Mouse (Mus musculus): Measurements from ENCODE around the gene Nit2. TPM values are rescaled to one million over a fixed set of nuclear protein-coding genes. Genes with fewer than 3 reads are reported as not detected.
"Not testable (repeated sequence)": the region's sequence is repeated elsewhere in the genome, so short reads cannot be mapped to it uniquely, and the experiment has no call there.

Nit2 gene
- polyA plus RNA-seq, 1 experiment from 2014 or later: 45.8 TPM

DNA sequence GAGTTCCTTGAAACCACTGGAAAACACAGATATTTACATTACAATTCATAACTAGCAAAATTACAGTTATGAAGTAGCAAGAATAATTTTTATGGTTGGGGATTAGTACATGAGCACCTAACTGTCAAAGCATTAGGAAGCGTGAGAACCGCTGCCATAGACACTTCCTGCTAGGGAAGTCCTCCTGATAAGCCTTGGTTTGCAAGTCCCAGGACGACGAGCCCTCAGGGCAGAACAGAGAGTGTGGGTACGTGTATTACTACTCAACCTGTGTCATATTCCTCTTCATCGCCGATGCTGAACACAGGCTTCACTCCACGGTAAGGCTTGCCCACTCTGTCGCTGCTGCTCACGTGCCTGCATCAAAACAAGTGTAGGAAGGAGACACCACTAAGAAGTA, 10.5 kb upstream of the Nit2 start:
- Histone ChIP-seq H3K4me3 (no peak overlapping the region), H3K27ac (no peak overlapping the region), H3K4me1 (replicated peaks) (no peaks in the 10 kb centered on the region), H3K36me3 (peaks cover 62% of the 10 kb centered on the region), H3K9me3 (replicated peaks) (no peaks in the 10 kb centered on the region), H3K4me2 (no peak overlapping the region), H3K9ac (no peak overlapping the region), H3K27me3 (no peaks in the 10 kb centered on the region)
- ATAC-seq (replicated peaks; ENCODE audit: insufficient number of reproducible peaks, insufficient read depth, low FRiP score, low read depth): no peak
- WGBS: 74% methylated on average over 10 of the region's 10 CpGs

DNA sequence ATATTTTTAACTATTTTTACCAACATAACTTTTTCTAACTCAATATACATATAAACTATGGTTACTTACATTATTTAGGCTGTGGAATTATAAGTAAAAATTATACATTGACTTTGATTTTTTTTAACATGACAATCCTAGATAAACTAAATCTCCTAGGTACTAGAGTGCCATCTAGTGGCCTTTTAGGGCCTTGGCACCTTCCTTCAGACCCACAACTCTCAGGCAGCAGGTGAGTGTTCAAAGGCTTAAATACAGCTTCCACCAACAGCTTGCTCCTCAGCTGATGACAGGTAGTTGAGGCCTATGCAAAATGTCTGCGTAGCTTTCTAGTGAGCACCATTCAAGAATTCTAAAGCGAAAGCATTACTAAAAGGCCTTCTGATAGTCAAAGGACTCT, 10.1 kb upstream of the Nit2 start:
- peaks cover 62% of the 10 kb centered on the region for H3K36me3 ChIP-seq
- no peak overlapping the region for H3K4me3 ChIP-seq
- H3K4me1 ChIP-seq (replicated peaks): no peaks in the 10 kb centered on the region
- no peak overlapping the region for H3K9ac ChIP-seq
- 65% methylated on average over 2 of the region's 2 CpGs for WGBS
- H3K27ac ChIP-seq: no peak overlapping the region
- ATAC-seq (replicated peaks; ENCODE audit: insufficient number of reproducible peaks, insufficient read depth, low FRiP score, low read depth): no peak
- no peak overlapping the region for H3K4me2 ChIP-seq
- no peaks in the 10 kb centered on the region for H3K9me3 ChIP-seq (replicated peaks)
- H3K27me3 ChIP-seq: no peaks in the 10 kb centered on the region

DNA sequence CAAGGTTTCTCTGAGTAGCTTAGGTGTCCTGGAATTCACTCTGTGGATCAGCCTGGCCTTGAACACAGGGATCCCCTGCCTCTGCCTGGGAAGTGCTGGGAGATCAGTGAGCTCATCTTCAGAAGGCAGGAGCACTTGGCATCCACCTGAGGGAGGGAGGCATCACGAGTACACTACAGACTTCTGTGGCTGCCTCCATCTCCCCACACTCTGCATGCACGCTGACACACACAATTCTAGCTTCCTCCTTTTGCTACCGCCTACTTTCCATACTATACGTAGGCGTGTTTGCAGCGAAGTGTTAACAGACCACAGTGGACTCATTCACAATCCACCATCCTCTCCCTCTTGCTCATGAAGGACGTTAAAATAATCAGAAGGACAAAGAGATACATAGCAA, 9.1 kb upstream of the Nit2 start:
- Histone ChIP-seq H3K27me3 (no peaks in the 10 kb centered on the region), H3K4me1 (replicated peaks) (no peaks in the 10 kb centered on the region), H3K9me3 (replicated peaks) (no peaks in the 10 kb centered on the region), H3K27ac (no peak overlapping the region), H3K36me3 (peaks cover 57% of the 10 kb centered on the region), H3K4me2 (no peak overlapping the region), H3K9ac (no peak overlapping the region), H3K4me3 (no peak overlapping the region)
- WGBS: 87% methylated on average over 7 of the region's 7 CpGs
- no peak for ATAC-seq (replicated peaks; ENCODE audit: insufficient number of reproducible peaks, insufficient read depth, low FRiP score, low read depth)

DNA sequence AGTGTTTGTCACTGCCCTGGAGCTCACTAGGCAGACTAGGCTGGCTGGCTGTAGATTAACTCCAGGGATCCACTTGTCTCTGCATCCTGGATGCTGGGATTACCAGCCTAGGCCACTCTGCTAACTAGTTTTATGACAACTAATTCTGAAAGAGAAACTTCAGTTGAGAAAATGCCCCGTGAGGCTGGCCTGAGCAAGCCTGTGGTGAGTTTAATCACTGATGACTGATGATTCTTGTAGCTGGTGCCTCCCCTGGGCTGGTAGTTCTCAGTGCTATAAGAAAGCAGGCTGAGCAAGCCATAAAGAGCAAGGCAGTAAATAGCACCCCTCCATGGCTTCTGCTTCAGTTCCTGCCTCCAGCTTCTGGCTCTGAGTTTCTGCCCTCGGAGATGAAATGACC, 8.6 kb upstream of the Nit2 start:
- no peak overlapping the region for H3K27ac ChIP-seq
- H3K4me3 ChIP-seq: no peak overlapping the region
- H3K4me1 ChIP-seq (replicated peaks): no peaks in the 10 kb centered on the region
- H3K27me3 ChIP-seq: no peaks in the 10 kb centered on the region
- H3K9ac ChIP-seq: no peak overlapping the region
- no peak overlapping the region for H3K4me2 ChIP-seq
- peaks cover 57% of the 10 kb centered on the region for H3K36me3 ChIP-seq
- no peak for ATAC-seq (replicated peaks; ENCODE audit: insufficient number of reproducible peaks, insufficient read depth, low FRiP score, low read depth)
- H3K9me3 ChIP-seq (replicated peaks): no peaks in the 10 kb centered on the region
- WGBS: 80% methylated on average over 2 of the region's 2 CpGs

DNA sequence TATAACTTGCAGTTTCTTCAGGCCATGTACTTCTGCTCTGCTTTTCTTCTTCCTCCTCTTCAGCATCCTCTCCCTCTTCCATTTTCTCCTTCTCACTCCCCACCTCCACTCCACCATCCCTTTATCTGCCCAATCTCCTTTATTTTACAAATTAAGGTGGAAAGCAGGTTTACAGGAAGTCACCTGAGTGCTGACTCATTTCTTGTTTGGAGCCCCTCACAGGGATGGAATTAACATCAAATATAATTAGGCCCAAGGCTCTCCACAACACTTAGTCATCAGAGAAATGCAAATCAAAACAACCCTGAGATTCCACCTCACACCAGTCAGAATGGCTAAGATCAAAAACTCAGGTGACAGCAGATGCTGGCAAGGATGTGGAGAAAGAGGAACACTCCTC, 7.3 kb upstream of the Nit2 start:
- not testable (repeated sequence) for H3K27me3 ChIP-seq; H3K4me3 ChIP-seq; ATAC-seq (replicated peaks; ENCODE audit: insufficient number of reproducible peaks, insufficient read depth, low FRiP score, low read depth); H3K9ac ChIP-seq; H3K4me1 ChIP-seq (replicated peaks); H3K27ac ChIP-seq; H3K9me3 ChIP-seq (replicated peaks); H3K4me2 ChIP-seq
- peaks cover 56% of the 10 kb centered on the region for H3K36me3 ChIP-seq

DNA sequence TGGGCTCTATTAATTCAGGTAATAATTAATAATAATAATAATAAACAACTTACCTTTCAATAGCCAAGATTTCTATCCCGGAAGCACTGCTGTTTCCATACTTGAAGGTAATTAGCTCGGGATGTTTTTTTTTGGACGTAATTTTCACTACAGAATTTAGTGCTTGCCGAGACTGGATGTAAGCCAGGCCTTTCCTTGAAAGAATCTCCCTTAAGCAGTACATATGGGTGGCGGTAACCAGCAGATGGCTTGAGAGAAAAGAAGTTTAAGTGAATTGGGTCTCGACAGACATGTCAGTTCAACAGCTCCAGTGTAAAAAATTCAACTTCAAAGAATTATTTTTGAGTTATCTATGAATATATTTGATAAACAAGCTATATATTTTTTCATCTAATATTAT, 4.4 kb upstream of the Nit2 start:
- WGBS: 89% methylated on average over 6 of the region's 6 CpGs
- Histone ChIP-seq H3K27me3 (no peaks in the 10 kb centered on the region), H3K36me3 (peaks cover 41% of the 10 kb centered on the region), H3K9ac (no peak overlapping the region), H3K9me3 (replicated peaks) (no peaks in the 10 kb centered on the region), H3K4me1 (replicated peaks) (0 out of 2 replicates have a peak, but pooled peaks cover 2% of the 10 kb centered on the region), H3K4me3 (no peak overlapping the region), H3K27ac (no peak overlapping the region), H3K4me2 (no peak overlapping the region)
- no peak for ATAC-seq (replicated peaks; ENCODE audit: insufficient number of reproducible peaks, insufficient read depth, low FRiP score, low read depth)

DNA sequence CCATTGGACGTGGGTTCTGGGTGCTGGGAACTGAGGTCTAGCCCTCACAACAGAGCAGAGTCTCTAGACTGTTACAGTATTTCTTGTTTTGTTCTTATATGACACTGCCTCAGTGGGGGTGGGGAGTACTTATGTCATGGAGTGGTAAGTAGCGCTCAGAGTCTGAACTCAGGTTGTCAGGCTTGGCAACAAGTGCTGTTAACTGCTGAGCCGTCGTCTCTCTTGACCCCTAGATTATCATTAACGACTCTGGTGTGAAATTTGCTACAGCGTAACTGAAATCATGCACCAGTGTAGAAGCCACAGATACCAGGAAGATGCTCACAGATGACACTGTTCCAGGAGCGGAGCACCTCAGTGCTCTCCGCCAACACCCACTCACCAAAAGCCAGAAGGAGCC, 4.0 kb upstream of the Nit2 start:
- no peak overlapping the region for H3K4me3 ChIP-seq
- H3K27me3 ChIP-seq: no peaks in the 10 kb centered on the region
- peaks cover 37% of the 10 kb centered on the region for H3K36me3 ChIP-seq
- 80% methylated on average over 8 of the region's 8 CpGs for WGBS
- H3K4me1 ChIP-seq (replicated peaks): peaks cover 2% of the 10 kb centered on the region; the same call in 1 of the 2 replicates
- H3K4me2 ChIP-seq: no peak overlapping the region
- H3K9ac ChIP-seq: no peak overlapping the region
- no peak for ATAC-seq (replicated peaks; ENCODE audit: insufficient number of reproducible peaks, insufficient read depth, low FRiP score, low read depth)
- no peak overlapping the region for H3K27ac ChIP-seq
- no peaks in the 10 kb centered on the region for H3K9me3 ChIP-seq (replicated peaks)

DNA sequence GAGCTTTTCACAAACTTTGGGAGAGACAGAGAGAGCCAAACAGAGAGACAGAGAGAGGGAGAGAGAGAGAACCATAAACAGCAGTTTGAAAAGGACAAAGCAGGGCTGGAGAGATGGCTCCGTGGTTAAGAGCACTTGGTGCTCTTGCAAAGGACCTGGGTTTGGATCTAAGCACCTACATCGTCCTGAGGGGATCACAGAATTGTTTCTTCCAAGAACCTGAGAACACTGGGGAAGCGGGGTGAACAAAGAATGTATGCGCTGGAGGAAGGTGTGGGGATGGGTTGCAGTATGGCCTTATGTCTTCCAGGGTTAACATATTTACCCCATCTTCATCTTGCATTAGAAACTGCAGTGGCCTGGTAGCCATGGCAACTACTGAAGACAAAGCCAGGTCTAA, 1.1 kb upstream of the Nit2 start:
- H3K27ac ChIP-seq: no peak overlapping the region
- peaks cover 30% of the 10 kb centered on the region for H3K36me3 ChIP-seq
- H3K9ac ChIP-seq: no peak overlapping the region
- H3K4me1 ChIP-seq (replicated peaks): peaks cover 4% of the 10 kb centered on the region; the same call in 1 of the 2 replicates
- H3K9me3 ChIP-seq (replicated peaks): no peaks in the 10 kb centered on the region
- ATAC-seq (replicated peaks; ENCODE audit: insufficient number of reproducible peaks, insufficient read depth, low FRiP score, low read depth): no peak
- H3K4me3 ChIP-seq: no peak overlapping the region
- no peak overlapping the region for H3K4me2 ChIP-seq
- no peaks in the 10 kb centered on the region for H3K27me3 ChIP-seq
- 74% methylated on average over 4 of the region's 4 CpGs for WGBS

DNA sequence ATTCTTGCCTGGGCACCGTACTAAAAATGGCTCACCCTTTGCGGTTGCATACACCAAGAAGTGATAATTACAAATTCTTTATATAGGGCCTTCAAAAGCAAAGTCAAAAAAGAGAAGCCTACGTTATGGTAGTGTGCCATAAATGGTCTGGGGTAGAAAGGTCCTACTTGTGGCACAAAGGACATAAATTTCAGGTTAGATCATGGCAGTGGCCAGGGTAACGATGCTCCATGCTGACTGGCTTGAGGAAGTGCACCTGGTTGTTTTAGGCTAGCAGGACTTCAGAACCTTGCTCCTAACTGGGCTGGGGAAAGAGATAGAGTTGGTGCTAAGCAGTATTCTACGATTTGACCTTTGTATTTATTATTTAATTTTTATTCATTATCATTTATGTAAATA, 372 bp upstream of the Nit2 start:
- peak overlapping the region; percentile 84 for H3K4me3 ChIP-seq
- H3K27ac ChIP-seq: peak overlapping the region; percentile 94
- no peak for ATAC-seq (replicated peaks; ENCODE audit: insufficient number of reproducible peaks, insufficient read depth, low FRiP score, low read depth)
- peak overlapping the region; percentile 81 for H3K4me2 ChIP-seq
- no peaks in the 10 kb centered on the region for H3K9me3 ChIP-seq (replicated peaks)
- 25% methylated on average over 5 of the region's 5 CpGs for WGBS
- peaks cover 25% of the 10 kb centered on the region for H3K36me3 ChIP-seq
- H3K4me1 ChIP-seq (replicated peaks): peaks cover 4% of the 10 kb centered on the region; the same call in 1 of the 2 replicates
- H3K9ac ChIP-seq: peak overlapping the region; percentile 80; the same call in 1 of the 2 replicates
- no peaks in the 10 kb centered on the region for H3K27me3 ChIP-seq

DNA sequence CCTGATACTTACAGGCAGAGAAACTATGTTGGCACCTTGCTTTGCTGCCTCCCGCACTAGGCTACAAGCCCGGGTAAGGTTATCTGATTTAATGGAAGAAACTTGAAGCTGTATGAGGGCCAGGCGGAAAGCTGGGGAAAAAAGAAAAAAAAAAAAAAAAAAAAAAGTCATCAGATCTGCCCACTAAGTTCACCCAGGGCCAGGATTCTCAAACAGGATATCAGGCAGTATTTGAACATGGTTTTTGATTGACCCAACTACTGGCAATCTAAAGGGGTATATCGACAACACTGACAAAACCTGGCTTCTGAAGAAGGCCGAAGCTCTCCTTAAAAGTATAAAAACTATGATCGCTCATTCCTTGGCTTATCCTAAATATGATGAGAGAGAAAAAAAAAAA, 1.1 kb downstream of the Nit2 start:
- peak overlapping the region; percentile 80; the same call in 1 of the 2 replicates for H3K9ac ChIP-seq
- WGBS: 73% methylated on average over 6 of the region's 6 CpGs
- ATAC-seq (replicated peaks; ENCODE audit: insufficient number of reproducible peaks, insufficient read depth, low FRiP score, low read depth): no peak
- H3K36me3 ChIP-seq: peaks cover 27% of the 10 kb centered on the region
- H3K27me3 ChIP-seq: no peaks in the 10 kb centered on the region
- peak overlapping the region; percentile 84 for H3K4me3 ChIP-seq
- H3K27ac ChIP-seq: peak overlapping the region; percentile 94
- H3K4me1 ChIP-seq (replicated peaks): peaks cover 4% of the 10 kb centered on the region; the same call in 1 of the 2 replicates
- H3K9me3 ChIP-seq (replicated peaks): no peaks in the 10 kb centered on the region
- H3K4me2 ChIP-seq: peak overlapping the region; percentile 81

DNA sequence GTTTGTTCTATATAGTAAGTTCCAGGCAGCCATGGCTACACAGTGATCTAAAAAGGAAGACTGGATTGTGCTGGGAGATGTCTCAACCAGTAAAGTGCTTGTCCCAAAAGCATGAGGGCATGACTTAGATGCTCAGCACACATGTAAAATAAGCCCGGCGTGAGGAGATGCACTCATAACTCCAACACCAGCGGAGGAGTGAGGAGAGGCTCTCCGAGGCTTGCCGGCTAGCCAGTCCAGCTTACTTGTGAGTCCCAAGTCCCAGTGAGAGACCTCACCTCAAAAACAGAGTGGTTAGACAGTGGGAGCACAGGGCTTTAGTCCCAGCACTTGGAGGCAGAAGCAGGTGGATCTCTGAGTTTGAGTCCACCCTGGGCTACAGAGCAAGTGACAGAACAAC, 2.0 kb downstream of the Nit2 start:
- Histone ChIP-seq H3K9ac (no peak overlapping the region), H3K4me2 (no peak overlapping the region), H3K9me3 (replicated peaks) (no peaks in the 10 kb centered on the region), H3K27ac (no peak overlapping the region), H3K36me3 (peaks cover 23% of the 10 kb centered on the region), H3K4me1 (replicated peaks) (peaks cover 4% of the 10 kb centered on the region; the same call in 1 of the 2 replicates), H3K4me3 (no peak overlapping the region), H3K27me3 (no peaks in the 10 kb centered on the region)
- WGBS: 93% methylated on average over 5 of the region's 5 CpGs
- no peak for ATAC-seq (replicated peaks; ENCODE audit: insufficient number of reproducible peaks, insufficient read depth, low FRiP score, low read depth)

DNA sequence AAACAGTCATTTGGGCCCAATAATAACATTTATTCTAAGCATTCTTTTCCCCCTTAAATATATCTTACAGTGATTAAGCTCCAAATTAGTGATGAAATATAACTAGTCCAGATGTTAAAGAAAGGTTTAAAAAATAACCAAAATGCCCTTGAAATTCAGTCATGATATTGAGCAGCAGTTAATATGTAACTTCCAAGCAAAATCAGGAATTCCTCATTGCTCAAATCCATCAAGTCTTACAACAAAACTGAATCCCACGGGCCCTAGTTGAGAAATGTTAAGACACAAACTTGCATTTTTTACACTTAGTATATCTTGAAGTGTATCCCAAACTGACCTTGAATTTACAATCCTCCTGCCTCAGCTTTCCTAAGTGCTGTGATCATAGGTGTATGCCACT, 3.4 kb downstream of the Nit2 start:
- Histone ChIP-seq H3K27me3 (no peaks in the 10 kb centered on the region), H3K36me3 (peaks cover 26% of the 10 kb centered on the region), H3K4me2 (no peak overlapping the region), H3K9ac (no peak overlapping the region), H3K9me3 (replicated peaks) (no peaks in the 10 kb centered on the region), H3K4me1 (replicated peaks) (peaks cover 4% of the 10 kb centered on the region; the same call in 1 of the 2 replicates), H3K27ac (no peak overlapping the region), H3K4me3 (no peak overlapping the region)
- 75% methylated on average over 1 of the region's 1 CpGs for WGBS
- no peak for ATAC-seq (replicated peaks; ENCODE audit: insufficient number of reproducible peaks, insufficient read depth, low FRiP score, low read depth)
